Mouse (Mus musculus) embryonic stem cell, embryonic (primary cell): ENCODE measurements around the gene Msmo1.

ENCODE experiments used
- CTCF ChIA-PET, 4 experiments: fragments of 300-600 bp in 2 of 4; fragments of 350-600 bp in 2 of 4; sonication (Branson Sonifier 250); formaldehyde crosslinking; loops; one replicate each; lab custom pipeline; 2022; ENCODE audit warnings: inconsistent platforms in 2 of 4; lab: Charles Lee
- POLR2A ChIA-PET, 4 experiments: fragments of 300-600 bp in 2 of 4; fragments of 350-600 bp in 2 of 4; sonication (Branson Sonifier 250); formaldehyde crosslinking; loops; one replicate each; lab custom pipeline; 2022; ENCODE audit warnings: antibody characterized with exemption in 4 of 4, inconsistent platforms in 1 of 4; lab: Charles Lee

Msmo1 gene

DNA sequence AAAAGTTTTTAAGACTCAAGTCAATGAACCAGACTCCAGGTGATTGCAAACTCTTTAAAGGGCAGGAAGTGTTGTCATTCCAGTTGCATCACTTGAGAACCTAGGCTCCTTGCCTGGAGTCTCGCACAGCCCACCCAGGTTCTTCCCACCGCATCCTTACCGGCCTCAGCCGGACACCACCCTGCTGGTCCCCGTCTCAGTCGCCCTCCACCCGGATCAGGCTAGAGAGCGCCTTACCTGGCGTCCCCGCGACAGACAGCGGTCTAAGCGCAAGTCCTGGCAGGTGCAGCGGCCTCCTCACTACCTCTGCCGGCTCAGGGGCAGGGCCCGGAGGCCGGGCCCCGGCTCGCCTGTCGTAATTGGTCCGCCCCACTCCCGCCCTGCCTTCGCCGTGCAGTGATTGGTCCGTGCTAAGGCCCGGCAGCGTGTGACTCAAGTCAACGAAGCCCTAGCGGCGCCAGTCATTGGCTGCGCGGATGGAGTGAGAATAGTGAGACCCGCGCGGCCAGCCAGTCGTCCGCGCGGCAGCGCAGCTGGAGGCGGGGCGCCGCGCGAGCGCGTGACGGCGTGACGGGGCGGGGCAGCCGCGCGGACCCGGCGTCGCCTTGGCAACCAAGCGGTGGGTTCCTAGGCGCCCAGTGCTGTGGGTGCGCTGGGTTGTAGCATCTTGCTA lies at the start of gene Msmo1:
Gene Msmo1 (minus strand): TSS at position 522 of the 673 bp plus-strand sequence.
- POLR2A ChIA-PET = interaction anchor here (0.7 to 5.4 kb wide), 11 partner anchors 9 to 214 kb away, joined by 3 to 44 read pairs (median 4); partner anchors contain the start of gene Tmem192 (in 2 of the 4)
- CTCF ChIA-PET = no interaction called here

DNA sequence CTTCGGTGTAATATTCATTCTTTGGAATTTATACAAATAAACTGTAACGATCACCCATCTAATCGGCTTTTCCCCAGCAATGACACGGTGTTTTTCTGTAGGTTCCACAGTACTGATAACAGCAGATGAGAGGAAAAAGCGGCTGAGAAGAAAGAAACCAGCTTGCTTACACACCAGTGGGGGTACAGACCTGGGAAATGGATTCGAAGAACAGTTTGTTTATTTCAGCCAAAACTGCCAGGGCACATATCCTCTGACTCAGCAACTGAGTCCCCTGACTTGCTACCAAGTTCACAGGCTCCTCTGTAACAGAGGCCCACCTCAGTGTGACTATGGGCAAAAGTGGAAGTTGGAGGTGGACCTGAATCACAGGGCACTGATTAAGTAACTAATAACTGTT lies 48.4 kb upstream of the Msmo1 start:
- ChIA-PET CTCF (no interaction called here), POLR2A (no interaction called here)

DNA sequence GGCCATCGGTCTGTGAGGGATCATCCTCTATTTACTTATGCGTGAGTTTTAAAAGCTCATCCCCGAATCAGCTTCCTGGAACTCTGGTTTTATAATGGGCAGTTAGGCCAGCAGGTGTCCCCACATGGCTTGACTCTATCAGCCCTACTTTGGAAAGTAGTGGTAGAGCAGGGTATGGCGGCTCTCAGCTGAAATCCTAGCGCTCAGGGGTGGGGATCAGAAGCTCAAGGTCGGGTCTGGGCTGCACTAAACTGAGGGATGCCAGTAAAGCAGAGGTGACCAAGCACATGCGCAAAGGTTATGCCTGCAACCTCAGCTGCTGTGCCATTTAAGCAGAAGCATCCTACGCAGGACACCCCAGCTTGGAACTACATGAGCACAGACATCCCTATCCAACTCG lies 44.3 kb upstream of the Msmo1 start:
- ChIA-PET POLR2A (interaction anchor here (0.7 to 2.5 kb wide), 15 partner anchors 8 to 592 kb away, joined by 3 to 11 read pairs (median 3); partner anchors contain the start of gene Tmem192 (in 1 of the 4)), CTCF (interaction anchor here (0.6 to 1.3 kb wide), 12 partner anchors 8 to 1195 kb away, joined by 3 to 7 read pairs (median 3); partner anchors contain the start of gene Gm10663 (in 1 of the 4))

DNA sequence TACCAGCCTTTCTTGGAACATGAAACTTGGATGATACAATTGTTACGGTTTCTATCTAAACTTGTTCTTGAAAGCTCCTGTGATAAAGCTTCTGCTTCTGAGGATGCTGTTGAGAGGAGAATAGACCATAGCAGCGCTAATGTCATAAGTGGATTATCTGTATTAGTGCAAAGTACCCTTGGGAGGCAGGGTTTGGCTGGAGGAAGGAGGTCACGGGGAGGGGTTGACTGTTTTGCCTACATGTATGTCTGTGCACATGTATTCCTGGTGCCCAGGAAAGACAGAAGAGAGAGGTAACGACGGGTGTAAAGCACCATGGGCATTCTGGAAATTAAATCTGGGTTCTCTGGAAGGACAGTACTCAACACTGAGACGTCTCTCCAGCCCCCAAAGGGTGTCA lies 40.5 kb upstream of the Msmo1 start:
- ChIA-PET POLR2A (interaction anchor here in 1 of 4 experiments (1.0 to 1.5 kb wide), 2 partner anchors 53 to 54 kb away, joined by 3 to 5 read pairs; no protein-coding TSS in a partner anchor), CTCF (no interaction called here)

DNA sequence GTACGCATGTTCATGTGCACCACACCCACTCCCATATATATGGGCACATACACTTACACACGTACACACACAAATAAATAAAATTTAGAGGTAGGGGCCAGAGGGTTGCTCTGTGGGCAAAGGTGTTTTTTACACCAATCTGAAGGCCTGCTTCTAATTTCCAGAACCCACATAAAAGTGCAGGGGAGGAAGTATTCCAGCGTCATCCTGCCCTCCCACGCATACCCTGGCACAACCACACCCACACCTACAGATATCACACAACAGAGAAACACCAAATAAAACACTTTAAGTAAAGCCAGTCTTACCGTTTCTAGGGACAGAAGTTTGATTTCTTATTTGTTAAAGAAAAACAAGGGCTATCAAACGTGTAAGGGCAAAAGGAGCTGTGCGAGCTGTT lies 37.2 kb upstream of the Msmo1 start:
- ChIA-PET CTCF (interaction anchor here in 1 of 4 experiments (0.7 kb wide), 1 partner anchor 122 kb away, joined by 3 read pairs; no protein-coding TSS in a partner anchor), POLR2A (no interaction called here)

DNA sequence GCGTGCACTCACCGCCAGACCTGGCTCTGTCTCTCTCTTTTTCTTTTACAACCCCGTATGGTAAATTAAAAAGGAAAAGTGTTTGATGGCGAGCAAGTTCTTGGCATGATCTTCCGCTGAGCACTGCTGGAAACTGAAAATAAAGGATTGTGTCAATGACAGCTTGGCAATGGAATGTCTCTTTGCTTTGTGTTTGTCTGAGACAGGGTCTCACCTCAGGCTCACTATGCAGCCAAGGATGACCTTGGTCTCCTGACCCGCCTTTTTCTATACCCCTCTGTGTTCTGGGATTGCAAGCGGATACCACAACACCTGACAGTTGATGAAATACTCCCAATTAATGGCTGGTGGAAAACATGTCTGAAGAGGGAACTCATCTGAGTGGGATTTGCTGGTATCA lies 36.0 kb upstream of the Msmo1 start:
- POLR2A ChIA-PET = interaction anchor here in 2 of 4 experiments (0.9 to 1.0 kb wide), 2 partner anchors 8 to 11 kb away, joined by 3 read pairs; no protein-coding TSS in a partner anchor
- CTCF ChIA-PET = no interaction called here

DNA sequence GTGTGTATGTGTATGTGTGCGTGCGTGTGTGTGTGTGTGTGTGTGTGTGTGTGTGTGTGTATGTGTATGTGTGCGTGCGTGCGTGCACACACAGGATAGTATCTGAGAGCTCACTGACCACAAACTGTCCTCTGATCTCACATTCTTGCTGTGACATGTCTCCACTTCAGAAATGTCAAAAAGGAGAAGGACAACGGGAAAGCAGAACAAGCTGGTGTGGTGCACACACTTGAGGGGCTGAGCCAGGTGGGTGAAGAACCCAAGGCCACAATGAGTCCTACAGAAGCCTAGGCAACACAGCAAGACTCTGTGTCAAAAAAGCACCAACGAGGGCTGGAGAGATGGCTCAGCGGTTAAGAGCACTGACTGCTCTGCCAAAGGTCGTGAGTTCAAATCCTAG lies 35.1 kb upstream of the Msmo1 start:
- ChIA-PET CTCF (no interaction called here), POLR2A (interaction anchor here in 2 of 4 experiments (0.5 to 1.5 kb wide), 3 partner anchors 14 to 183 kb away, joined by 3 read pairs; no protein-coding TSS in a partner anchor)

DNA sequence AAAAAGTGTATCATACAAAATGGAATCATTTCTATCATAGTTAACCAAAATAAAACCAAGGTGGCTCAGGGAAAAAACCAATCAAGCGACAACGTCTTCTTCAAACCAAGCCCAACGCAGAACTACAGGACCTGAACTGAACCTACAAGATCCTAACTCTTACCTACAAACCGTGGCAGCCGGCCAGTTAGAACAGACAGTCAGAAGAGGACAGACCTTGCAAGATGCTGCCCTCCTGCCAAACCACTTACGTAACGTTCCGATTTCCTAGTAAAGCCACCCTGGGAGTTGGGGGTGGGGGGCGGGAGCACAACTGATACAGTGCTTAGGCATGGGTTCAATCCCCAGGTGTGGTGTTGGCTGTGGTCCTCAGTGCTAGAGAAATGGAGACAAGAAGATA lies 33.5 kb upstream of the Msmo1 start:
- ChIA-PET POLR2A (interaction anchor here in 1 of 4 experiments (1.2 to 1.5 kb wide), 2 partner anchors 12 to 13 kb away, joined by 3 read pairs; no protein-coding TSS in a partner anchor), CTCF (interaction anchor here in 2 of 4 experiments (0.7 to 1.0 kb wide), 2 partner anchors 11 kb away, joined by 4 read pairs; no protein-coding TSS in a partner anchor)

DNA sequence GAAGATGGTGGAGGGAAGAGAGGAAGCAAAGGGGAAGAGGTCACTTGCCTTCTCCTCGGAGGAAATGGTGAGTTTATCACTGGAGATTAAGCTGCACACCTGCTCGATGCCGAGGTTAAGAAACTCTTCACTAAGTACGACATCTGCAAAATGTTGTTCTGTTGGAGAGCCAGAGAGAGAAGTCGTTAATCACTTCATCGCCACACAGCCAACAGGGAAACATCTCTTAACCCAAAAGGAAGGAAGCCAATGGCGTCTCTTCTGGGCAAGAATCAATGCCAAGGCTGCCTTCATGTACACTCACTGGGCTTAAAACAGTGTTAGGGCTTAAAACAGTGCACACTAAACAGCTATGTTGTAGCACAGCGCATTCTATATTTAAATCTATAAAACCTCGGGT lies 30.5 kb upstream of the Msmo1 start:
- ChIA-PET POLR2A (interaction anchor here in 2 of 4 experiments (0.6 to 1.1 kb wide), 3 partner anchors 35 to 112 kb away, joined by 3 to 5 read pairs (median 3); no protein-coding TSS in a partner anchor), CTCF (no interaction called here)

DNA sequence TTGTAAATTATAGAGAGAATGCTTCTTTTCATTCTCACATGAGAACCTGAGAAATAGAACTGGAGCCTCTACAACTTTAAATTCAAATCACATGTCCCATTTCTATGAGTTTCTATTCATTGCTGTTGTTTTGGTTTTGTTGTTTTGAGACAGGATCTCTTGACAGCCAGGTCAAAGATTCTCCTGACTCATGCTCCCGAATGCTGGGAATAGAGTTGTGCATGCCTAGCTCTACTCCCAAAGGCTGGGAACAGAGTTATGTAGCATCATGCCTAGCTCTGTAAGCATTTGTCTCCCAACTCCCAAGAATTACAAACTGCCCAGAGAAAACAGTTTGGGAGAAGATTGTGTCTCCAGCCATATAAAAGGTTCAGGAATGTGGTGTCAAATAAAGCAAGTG lies 29.2 kb upstream of the Msmo1 start:
- ChIA-PET POLR2A (interaction anchor here in 2 of 4 experiments (0.6 to 1.1 kb wide), 3 partner anchors 15 to 133 kb away, joined by 3 read pairs; no protein-coding TSS in a partner anchor), CTCF (interaction anchor here in 2 of 4 experiments (0.6 to 1.3 kb wide), 2 partner anchors 21 to 45 kb away, joined by 3 read pairs; no protein-coding TSS in a partner anchor)

DNA sequence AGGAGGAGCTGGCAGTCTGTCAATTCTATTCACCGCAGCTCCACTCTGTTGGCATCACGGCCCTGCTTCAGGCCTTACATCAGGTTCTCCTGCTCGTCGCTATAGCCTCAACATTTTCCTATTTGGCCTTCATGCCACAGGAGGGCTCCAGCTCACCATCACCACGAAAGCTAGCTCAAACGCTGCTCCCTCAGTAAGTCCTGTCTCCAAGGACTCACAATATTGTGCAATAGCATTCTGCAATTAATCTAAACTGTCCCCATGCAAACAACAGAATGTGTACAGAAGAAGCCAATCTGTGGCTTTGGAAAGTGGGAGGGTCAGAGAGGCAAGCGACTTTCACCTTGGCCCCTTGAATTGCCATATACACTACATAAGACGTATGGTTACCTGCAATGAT lies 27.8 kb upstream of the Msmo1 start:
- ChIA-PET CTCF (no interaction called here), POLR2A (no interaction called here)

DNA sequence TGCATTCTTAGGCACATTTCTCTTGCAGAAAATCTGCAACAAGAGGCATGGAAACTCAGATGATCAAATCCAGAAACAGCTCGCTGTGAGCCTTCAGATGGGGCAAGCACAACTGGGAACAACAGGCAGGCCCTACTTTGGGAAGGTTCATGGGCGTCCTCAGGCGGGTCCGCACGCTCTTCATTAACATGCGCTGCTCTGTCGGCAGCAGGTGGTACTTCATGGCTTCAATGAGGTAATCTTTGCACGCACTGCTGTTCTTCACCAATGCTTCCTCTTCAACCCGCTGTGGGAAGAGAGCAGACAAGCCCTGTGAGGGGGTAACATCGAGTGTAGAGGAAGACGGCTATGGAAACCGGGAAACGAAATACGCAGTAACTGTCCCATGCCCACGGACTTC lies 24.4 kb upstream of the Msmo1 start:
- ChIA-PET CTCF (interaction anchor here in 1 of 4 experiments (0.6 to 1.0 kb wide), 2 partner anchors 17 to 550 kb away, joined by 3 to 4 read pairs; no protein-coding TSS in a partner anchor), POLR2A (interaction anchor here in 2 of 4 experiments (0.6 to 1.6 kb wide), 6 partner anchors 10 to 72 kb away, joined by 3 to 4 read pairs (median 3); no protein-coding TSS in a partner anchor)

DNA sequence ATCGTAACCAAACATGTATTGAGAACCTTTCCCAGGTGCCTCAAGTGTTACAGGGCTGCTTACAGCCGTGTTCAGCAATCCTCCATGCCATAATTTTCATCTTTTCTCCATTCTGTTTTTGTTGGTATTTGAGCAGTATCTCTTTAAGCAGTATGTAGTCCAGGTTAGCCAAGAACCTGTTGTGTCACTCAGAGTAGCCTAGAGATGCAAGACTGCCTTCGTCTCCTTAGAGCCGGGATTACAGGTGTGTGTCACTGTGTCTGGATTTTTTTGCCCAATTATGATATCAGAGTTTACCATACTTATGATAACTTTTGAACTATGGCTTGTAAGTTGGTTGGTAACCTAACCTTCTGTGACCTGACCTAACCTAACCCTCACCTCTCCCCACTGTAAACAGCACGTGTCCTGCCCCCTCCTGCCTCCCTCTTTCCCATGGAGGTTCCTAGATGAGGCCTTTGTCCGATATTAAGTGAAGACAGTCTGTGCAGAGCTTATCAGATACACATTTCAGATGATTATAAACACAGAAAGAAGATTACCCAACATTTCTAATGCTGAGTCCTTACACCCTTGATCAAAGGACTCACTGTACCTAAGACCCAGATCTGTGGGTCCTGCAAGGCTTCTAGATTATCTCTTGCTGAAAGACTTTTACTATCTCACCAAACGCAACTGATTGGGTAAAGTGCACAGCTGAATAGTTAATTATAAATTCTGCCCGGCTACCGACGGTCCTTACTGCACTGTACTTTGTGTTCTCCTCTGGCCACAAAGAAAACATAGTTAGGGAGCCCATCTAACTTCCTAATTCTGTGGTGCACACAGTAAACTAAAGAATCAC lies 12.8 kb upstream of the Msmo1 start:
- POLR2A ChIA-PET = no interaction called here
- CTCF ChIA-PET = no interaction called here

DNA sequence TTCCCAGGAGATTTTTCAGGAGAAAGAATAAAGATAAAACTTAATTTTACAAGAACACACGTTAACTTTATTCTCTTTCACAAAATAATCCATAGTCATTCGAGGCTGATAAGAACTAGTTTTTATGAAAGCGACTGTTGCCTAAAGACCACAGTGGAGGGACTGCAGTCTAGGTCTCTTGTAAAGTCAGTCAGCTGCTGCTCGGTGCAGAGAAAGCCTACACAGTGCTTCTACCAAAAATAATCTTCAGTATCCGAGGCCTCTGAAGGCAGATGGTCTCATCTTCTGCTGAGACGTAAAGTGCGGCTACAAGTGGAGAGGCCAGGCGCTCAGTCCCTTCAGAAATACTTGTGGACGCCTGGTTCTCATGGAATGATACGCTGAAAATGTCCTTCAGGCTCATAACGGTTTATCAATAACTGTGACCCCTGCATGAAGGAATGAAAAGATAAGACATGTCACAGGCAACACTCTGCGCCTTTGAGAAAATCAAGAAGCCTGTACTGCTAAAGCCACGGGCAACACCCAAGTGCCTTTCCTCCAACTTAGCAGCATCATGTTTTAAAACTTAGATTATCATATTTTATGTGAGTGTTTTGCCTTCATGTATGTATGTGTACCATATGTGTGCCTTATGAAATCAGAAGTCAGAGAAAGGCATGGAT lies 7.1 kb upstream of the Msmo1 start:
- POLR2A ChIA-PET = no interaction called here

DNA sequence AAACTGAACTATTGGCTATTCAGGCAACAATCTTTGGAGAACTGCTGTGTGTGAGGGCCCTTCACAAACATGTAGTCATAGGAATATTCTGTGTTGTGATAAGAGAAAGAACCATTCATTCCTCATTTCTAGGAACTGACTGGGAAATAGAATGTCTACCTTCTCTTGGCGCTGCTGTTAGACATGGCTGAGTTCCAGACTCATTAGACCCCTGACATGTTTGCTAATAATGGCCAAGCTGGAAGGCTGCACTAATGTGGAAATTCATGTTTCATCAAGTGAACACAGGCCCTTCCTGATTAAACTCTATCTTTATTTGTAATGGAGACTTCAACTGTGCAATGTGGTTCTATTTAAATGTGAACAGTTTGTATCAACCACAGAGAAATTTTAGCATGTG lies 5.3 kb upstream of the Msmo1 start:
- CTCF ChIA-PET = interaction anchor here in 1 of 4 experiments (0.7 kb wide), 1 partner anchor 125 kb away, joined by 5 read pairs; no protein-coding TSS in a partner anchor
- POLR2A ChIA-PET = interaction anchor here in 1 of 4 experiments (0.6 to 0.9 kb wide), 2 partner anchors 9 to 59 kb away, joined by 3 to 5 read pairs; no protein-coding TSS in a partner anchor

More for the DNA sequence above, 7.1 kb upstream of the Msmo1 start:
- CTCF ChIA-PET = no interaction called here

DNA sequence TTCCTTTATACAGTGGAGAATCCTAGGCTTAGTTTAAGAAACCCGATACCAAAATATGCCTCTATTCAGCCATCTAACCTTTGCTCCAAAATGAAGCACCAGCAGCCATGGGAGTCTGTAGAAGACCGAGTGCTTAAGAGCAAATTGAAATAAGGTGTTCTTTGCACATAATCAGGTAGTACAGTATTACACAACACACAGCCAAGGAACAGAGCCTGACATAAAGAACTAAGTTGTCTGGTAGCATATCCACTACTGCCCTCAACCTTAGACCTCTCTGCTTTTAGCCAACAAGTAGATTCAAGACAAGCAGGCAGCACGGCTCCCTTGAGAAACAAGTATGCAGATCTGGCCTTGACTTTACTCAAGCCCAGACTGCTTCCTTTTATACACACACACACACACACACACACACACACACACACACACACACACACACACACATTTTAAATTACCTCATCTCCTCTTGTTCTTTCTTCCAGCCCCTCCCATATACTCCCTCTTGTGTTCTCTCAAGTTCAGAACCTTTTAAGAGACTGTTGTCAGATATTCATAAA lies 3.3 kb upstream of the Msmo1 start:
- POLR2A ChIA-PET = interaction anchor here in 2 of 4 experiments (1.0 to 5.4 kb wide), 2 partner anchors 18 to 22 kb away, joined by 3 to 44 read pairs; no protein-coding TSS in a partner anchor
- CTCF ChIA-PET = no interaction called here

DNA sequence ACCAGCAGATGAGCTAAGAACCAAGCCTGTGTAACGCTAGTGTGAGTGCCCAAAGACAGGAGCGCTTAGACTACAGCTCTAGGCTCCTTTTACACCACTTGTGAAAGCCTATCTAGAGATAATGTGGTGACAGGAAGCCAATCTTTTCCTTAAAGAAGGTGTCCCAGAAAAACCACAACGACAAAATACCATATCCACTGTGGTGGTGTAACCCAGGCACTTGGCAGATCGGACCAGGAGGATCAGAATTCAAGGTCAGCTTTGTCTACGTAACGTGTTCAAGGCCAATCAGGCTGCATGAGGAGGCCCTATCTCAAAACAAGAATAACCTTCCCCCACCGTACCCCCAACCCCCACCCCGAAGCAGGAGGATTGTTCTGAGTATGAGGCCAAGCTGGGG lies 1.6 kb upstream of the Msmo1 start:
- POLR2A ChIA-PET = interaction anchor here in 3 of 4 experiments (0.6 to 5.4 kb wide), 15 partner anchors 9 to 276 kb away, joined by 3 to 44 read pairs (median 3); no protein-coding TSS in a partner anchor
- CTCF ChIA-PET = interaction anchor here (0.5 to 1.2 kb wide), 6 partner anchors 17 to 104 kb away, joined by 3 to 5 read pairs (median 3); no protein-coding TSS in a partner anchor
